Mouse (Mus musculus): ENCODE results near the gene Kcnj8. TPM values are rescaled to one million over a fixed set of nuclear protein-coding genes. Genes with fewer than 3 reads are reported as not detected.
A peak's percentile ranks its signal among the peaks of the same experiment; 100 is the strongest.

The Kcnj8 gene
- total RNA-seq (2021), result 10 to 100 TPM; 20.3 to 20.8 TPM
- long read RNA-seq, experiment 1, transcript Kcnj8-202 (3 exons, 2,548 nt), result major isoform, 40 of 54 reads
- long read RNA-seq, experiment 1, partial matches to known transcripts, result 2 of 54 reads
- long read RNA-seq, experiment 1, other reads (novel, unspliced or antisense), result 11 of 54 reads
- long read RNA-seq, experiment 2, transcript Kcnj8-202 (3 exons, 2,548 nt), result major isoform, 41 of 55 reads
- long read RNA-seq, experiment 2, partial matches to known transcripts, result 4 of 55 reads
- long read RNA-seq, experiment 2, other reads (novel, unspliced or antisense), result 8 of 55 reads

DNA sequence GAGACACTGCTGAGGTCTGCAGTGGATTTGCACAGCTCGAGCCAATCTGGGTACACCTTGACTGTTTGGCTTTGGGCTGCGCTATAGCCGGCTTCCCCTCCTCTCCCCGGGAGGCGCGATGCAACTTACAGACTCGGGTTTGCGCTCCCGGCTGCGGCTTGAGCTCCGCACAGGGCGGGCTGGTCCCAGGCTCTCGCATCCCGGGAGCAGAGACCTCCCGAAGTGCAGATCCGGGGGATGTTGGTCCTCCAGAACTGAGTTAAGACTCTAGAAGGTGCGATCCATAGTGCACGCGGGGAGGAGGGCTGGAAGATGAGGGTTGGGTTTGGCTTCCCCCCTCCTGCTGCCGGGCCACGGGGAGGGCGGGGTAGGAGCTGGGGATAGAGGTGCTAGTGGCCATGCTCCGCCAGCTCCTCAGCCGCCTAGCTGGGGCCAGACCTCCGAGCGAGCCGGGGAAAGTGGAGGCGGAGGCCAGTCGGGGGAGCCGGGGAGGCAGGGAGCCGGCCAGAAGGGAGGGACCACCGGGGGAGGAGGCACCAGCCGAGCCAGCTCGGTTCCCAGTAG, at the start of gene Kcnj8:
Kcnj8 (minus strand) TSS at position 560 of the 564 bp plus-strand sequence.
- peak; percentile 68 for DNase-seq

GRCm38 (mm10) chr6:142616659-142617058, 45.2 kb upstream of the Kcnj8 start:
- DNase-seq, result no peak

- DNase-seq, result no peak
Observed at GRCm38 (mm10) chr6:142614324-142614723, 42.9 kb upstream of the Kcnj8 start.

DNA sequence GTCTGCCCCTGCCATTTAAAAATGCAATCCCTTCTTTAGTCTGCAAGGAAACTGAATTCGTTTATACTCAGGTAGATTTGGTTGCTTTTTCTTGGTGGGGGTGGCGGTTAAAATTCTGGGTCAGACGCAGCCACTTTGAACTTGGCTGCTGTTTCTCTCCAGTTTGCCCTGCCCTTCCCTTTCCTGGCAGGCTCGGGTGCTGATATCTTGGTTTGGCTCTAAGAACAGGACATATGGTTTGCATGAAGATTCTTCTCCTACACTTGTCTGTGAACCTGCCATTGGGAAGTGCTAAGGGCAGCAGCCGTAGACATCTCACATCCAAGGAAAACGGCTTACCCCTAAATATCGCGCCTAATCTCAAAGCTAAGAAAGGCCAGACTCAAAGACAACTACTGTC, 41.0 kb upstream of the Kcnj8 start:
- no peak for DNase-seq

DNA sequence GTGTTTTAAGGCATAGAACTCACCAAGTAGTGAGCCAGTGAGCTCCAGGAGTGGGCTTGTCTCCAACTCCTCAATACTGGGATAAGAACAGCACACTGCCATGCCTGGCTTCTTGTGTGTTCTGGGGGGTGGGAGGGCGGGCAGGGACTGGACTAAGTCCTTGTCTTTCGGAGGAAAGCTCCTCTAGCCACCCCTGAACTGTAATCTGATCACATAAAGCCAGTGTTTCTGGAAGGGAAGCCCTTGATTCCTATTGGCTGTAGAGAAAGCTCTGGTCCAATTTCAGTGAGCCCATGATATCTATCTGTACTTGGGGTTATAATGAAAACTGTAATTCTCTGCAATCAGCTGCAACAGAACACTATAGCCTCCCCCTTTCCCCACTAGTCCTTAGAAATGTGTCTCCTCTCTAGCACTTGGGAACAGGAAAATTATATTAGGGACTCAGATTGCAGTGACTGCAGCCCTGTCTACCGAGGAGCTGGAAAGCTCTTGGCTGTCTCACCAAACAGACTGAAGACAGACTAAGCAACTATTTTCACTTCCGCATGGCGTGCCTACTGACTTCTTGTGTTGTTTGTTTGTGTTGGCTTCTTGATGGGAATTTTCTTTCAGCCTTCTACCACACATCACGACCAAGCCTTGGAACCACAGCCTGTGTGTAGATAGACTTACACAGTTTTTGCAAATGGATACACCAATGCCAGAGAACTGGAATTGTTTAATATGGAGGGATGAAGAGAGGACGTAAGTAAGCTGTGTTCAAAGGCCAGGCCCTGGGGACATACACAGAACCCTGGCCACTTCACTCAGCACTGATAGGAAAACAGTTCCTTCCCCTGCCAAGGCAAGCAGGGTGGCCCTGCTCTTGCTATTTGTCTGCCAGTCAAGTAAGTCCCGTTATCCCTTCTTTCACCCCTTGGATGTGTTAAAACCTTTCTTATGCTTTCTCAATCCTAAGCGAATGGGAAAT, 38.3 kb upstream of the Kcnj8 start:
- DNase-seq, result no peak

- DNase-seq, result no peak
Observed at GRCm38 (mm10) chr6:142607080-142607479, 35.7 kb upstream of the Kcnj8 start.

DNA sequence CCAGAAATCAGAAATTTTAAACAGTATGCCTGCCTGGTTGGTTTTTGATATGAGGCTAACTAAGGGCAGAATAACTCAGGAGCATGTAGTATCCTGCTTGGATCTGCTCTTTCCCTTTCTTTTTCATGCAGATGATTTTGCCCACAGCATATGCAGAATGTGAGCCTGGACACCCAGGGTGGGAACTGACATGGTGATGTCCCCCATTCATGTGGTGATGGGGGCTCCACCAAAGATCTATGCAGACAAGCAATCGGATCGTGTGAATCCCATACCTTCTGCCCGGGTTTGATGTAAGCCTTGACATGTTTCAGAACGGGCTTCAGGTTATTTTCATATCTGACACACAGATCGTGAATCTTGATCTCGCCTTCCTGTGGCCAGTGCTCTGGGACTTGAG, 31.4 kb upstream of the Kcnj8 start:
- DNase-seq, result no peak

- no peak for DNase-seq
Observed at GRCm38 (mm10) chr6:142578831-142579230, 7.4 kb upstream of the Kcnj8 start.

- DNase-seq, result no peak
Observed at GRCm38 (mm10) chr6:142577801-142578200, 6.4 kb upstream of the Kcnj8 start.

DNA sequence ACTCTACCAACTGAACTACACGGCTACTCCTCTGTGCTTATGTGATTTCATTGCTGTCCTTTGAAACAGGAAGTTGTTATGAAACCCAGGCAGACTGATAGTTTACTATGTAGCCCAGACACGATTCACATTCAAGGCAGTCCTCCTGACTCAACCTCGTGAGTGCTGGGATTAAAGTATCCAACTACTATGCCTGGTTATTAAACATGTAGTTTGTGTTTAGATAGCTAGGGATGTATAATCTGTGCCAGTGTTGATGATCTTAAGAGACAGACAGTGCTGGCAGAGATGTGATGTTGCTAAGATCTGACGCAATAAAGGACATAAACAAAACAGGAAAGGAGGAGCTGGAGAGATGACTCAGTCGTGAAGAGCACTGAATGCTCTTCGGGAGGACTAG, 1.5 kb upstream of the Kcnj8 start:
- DNase-seq, result no peak

DNA sequence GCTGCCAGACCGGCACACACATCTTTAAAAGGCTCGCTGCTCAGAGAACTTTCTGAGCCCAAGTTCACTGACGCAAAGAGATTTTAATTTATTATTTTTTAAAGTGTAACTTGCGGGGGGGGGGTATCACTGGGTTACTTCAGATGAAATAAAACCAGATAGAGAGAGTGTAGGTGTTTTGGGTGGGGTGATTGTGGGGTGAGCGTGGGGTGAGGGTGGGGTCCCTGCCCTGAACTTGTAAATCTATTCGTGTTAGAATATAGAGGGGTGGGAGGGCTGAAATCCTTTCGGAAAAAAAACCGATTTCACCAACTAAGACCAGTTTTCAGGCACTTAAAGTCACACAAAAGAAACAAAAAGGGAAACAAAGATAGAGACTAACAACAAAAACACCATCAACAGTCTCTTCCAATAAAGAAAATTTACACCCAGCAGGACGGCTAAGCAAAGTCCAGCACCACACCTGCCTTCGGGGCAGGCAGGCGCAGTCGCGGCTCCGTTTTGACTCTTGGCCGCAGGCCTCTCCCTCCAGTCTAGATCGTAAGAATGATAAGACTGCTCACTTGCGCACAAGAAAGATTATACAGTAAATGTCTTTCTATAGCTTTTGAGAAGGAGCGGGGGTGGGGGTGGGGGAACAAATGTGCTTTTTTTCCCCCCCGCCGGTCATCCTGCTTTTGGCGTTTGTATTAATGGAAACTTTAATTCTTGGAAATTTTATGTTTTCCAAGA, 381 bp upstream of the Kcnj8 start:
- DNase-seq, result no peak

GRCm38 (mm10) chr6:142570046-142570770, 1.2 kb downstream of the Kcnj8 start:
- DNase-seq, result peak; percentile 11

DNA sequence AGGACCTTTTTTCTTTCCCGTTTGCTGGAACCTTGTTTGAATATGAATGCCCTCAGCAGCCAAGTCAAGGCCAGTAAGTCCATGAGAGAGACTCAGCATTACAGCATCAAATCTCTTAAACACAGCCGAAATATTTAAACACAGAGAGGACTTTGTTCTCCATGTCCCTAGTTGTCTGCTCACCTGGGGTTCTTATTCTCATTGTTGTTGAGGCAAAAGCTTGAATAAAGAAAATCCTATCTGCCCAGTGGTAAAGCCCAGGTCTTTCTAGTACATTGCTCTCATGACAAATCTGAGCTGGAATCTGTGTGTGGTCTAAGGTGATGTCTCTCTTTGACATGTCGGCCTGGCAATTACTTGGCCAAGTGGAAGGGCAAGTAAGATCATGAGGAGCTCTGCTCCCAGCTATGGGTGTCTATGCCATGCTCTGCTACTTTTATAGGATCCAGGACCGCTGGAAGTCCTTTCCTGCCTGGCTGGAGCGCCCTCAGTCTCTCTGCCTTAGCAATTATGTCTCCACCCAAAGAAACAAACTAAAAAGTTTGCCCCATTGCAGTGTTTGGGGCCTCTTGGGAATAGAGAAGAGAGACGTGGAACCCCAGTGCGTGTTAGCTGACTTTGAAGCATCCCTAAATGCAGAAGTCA, 2.6 kb downstream of the Kcnj8 start:
- DNase-seq, result no peak

- DNase-seq, result peak; percentile 15
Observed at GRCm38 (mm10) chr6:142567452-142567851, 4.0 kb downstream of the Kcnj8 start.

DNA sequence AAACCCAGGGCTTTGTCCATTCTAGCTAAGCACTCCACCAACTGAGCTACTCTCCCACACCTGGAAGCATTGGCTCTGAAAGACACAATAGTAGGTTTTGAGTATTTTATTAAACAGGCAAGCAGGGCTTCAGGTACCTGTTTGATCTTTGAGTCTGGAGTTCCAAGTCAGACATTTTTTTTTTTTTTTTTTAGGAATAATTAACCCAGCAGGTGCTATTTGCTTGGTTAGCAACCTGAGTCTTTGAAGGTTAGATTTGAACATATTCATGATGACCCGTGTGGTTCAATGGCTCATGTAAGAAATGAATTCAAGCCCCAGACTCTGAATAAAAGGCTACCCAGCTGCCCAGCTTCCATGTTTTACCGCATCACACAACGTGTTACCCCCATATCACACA, 6.7 kb downstream of the Kcnj8 start:
- no peak for DNase-seq

GRCm38 (mm10) chr6:142561151-142561550, 10.3 kb downstream of the Kcnj8 start:
- DNase-seq, result no peak

GRCm38 (mm10) chr6:142558772-142559679, 12.4 kb downstream of the Kcnj8 start:
- no peak for DNase-seq

GRCm38 (mm10) chr6:142558076-142558475, 13.3 kb downstream of the Kcnj8 start:
- no peak for DNase-seq

DNA sequence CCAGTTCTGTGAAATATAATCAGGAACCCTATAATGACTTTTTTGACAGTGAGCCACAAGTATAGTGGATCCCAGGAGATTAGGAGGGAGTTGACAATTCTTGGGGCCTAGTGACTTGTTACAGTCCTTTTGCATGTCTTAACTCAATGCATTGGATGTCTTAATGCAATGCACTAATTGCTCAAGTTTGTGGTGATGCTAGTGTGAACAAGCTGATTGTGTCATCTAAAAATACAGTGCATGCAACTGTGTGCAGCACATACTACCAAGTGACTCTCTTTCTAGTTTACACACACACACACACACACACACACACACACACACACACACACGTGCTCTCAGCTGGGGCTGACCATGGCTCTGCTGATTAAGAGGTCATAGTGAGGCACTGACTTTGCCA, 15.4 kb downstream of the Kcnj8 start:
- DNase-seq, result no peak

- DNase-seq, result no peak
Observed at GRCm38 (mm10) chr6:142551482-142551881, 19.9 kb downstream of the Kcnj8 start.

Data from gastrocnemius, postnatal 10 days (tissue).